Mouse (Mus musculus) MEL (cell line): Measurements from ENCODE around the gene Psap.

Experiments used
- CTCF ChIP-seq, 3 experiments: IDR thresholded peaks in 2 of 3; conservative IDR thresholded peaks in 1 of 3; 2 replicates each; pipeline ENCODE4 v1.5.1; 2011 to 2012; ENCODE audit warnings: low read length in 3 of 3, low read depth in 2 of 3, mild to moderate bottlenecking in 2 of 3, improper control_type of control experiment in 1 of 3, inconsistent platforms in 1 of 3, mixed read lengths in 1 of 3, moderate library complexity in 1 of 3; ENCODE audit not compliant: control insufficient read depth in 1 of 3, insufficient read depth in 1 of 3, poor library complexity in 1 of 3, severe bottlenecking in 1 of 3
- ETS1 ChIP-seq: IDR thresholded peaks from 2 replicates; pipeline ENCODE4 v1.6.1; 2012; ENCODE audit warnings: low read depth, mild to moderate bottlenecking, inconsistent platforms, low read length, improper control_type of control experiment, moderate library complexity
- POLR2A ChIP-seq, 2 experiments: IDR thresholded peaks; 2 replicates each; pipeline ENCODE4 v1.6.1; 2011 to 2012; ENCODE audit warnings: low read length in 2 of 2, mild to moderate bottlenecking in 2 of 2, control low read depth in 1 of 2, improper control_type of control experiment in 1 of 2, low read depth in 1 of 2, moderate library complexity in 1 of 2; ENCODE audit not compliant: control insufficient read depth in 1 of 2, insufficient read depth in 1 of 2, poor library complexity in 1 of 2

GRCm38 (mm10) chr10:60285676-60286372 lies 8.4 kb downstream of the Psap start:
- no peak for TF ChIP-seq ETS1
- no peak for TF ChIP-seq CTCF (IDR thresholded peaks at IDR 0.05 in 2 of 3, conservative IDR thresholded peaks at IDR 0.05 in 1 of 3; ENCODE audit: control insufficient read depth in 1 of 3, insufficient read depth in 1 of 3, low read depth in 2 of 3, low read length in 3 of 3, poor library complexity in 1 of 3, severe bottlenecking in 1 of 3)
- TF ChIP-seq POLR2A (IDR thresholded peaks at IDR 0.05; ENCODE audit: control insufficient read depth in 1 of 2, insufficient read depth in 1 of 2, low read depth in 1 of 2, low read length in 2 of 2, poor library complexity in 1 of 2) = no peak
